Mouse (Mus musculus) G1E (cell line): ENCODE measurements around the gene Cd300lf.

ENCODE experiments used
- CTCF ChIP-seq: IDR thresholded peaks from 2 replicates; pipeline ENCODE4 v1.5.1; 2012; ENCODE audit warnings: low read depth, low read length, inconsistent platforms, mixed read lengths
- GATA1 ChIP-seq: IDR thresholded peaks from 2 replicates; pipeline ENCODE4 v1.6.1; 2012; ENCODE audit warnings: borderline replicate concordance, low read length, inconsistent platforms, mixed read lengths
- POLR2AphosphoS5 ChIP-seq: IDR thresholded peaks from 2 replicates; pipeline ENCODE4 v1.6.1; 2012; ENCODE audit warnings: low read depth, low read length, inconsistent platforms; ENCODE audit not compliant: insufficient replicate concordance
- TAL1 ChIP-seq: conservative IDR thresholded peaks from 2 replicates; pipeline ENCODE4 v1.6.1; 2012; ENCODE audit warnings: low read depth, low read length, inconsistent platforms, mixed read lengths

DNA sequence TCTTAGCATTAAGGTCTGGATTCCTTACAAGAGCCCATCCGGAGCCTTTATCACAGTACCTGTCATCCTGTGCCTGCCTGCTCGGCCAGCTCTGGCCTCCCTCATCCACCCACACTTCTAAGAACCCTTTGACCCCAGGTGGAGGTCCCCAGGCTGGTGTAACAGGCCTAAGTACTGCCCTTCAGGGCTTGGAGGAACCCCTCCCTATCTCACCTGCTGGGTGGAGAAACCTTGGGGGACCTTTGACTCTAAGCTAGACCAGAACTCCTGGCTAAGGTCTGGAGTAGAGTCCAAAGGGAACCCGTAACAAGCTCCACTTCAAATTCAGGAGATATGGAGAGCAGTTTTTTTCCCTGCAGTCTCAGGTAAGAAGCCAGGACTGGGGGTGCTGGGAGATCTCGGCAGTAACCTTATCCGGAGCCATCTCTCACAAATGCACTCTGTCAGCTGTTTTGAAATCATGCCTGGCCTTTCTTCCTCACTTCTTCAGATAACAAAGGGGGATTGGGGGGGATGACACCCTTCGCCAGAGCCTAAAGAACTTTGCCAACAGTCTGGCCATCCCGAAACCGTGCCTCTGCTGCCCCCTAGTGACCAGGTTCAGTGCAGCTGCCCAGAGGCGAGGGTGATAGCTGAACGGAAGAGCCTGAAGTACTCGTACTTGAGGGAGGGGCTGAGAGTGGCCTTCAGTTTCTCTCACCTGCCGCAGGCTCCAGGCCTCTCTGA lies 48.3 kb upstream of the Cd300lf start:
- TF ChIP-seq CTCF (peak; percentile 76), POLR2AphosphoS5 (no peak), GATA1 (no peak), TAL1 (no peak)
